Comparison of ENCODE assay signal across 14 mouse cellular contexts in the genomic region with DNA sequence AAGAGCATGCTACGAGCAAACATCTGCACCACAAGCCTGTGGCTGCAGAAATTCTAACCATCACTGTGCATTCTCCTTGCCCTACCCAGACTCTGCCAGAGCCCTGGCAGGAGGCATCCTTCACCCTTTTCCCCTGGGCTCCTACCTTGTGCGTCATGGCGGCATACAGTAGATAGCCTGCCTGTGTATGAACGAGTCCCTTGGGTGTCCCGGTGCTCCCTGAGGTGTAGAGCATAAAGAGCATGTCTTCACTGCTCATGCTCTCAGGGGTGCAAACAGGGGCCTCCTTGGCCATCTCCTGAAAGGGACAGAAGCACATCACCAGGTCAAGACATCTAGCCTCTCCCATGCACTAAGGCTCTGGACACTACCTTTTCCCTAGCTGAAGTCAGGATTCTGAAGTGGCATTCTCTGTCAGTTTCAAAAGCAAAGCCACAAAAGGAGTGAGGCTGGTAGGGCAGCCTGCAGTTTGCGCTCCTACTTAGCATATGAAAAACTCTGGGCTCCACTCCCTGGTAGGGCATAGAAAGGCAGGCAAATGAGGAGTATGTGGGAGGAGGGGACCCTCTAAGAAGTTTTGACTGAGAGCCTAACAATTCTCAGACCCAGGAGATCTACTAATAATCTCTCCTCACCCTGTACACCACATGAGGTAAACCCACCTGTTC. TPM values are rescaled to one million over a fixed set of nuclear protein-coding genes. Genes with fewer than 3 reads are reported as not detected.
DNase-seq lines count a peak whose midpoint lies in the region; ATAC-seq and TF ChIP-seq lines count a peak whose summit lies in the region.
"Had no signal": no experiment of that assay in that cellular context is flagged by ENCODE, and none has a peak within 500 bp of the region (broad histone marks: within the 10 kb centered on the region; RNA-seq: fewer than 3 reads in every experiment).

No protein-coding gene starts in this region.

- H3K9me3 ChIP-seq in ES-Bruce4 (replicated peaks; ENCODE audit: control insufficient read depth, insufficient read depth, low read length, poor library complexity, severe bottlenecking), result peaks cover 6% of the 10 kb centered on the region
- H3K9me3 ChIP-seq in forebrain, postnatal 0 days (ENCODE audit: low read length), result no peaks in the 10 kb centered on the region
- peaks cover 4% of the 10 kb centered on the region; the same call in 1 of the 2 replicates for H3K9me3 ChIP-seq in midbrain, embryonic 12.5 days
- H3K9me3 ChIP-seq: limb, embryonic 12.5 days had no signal

- H3K27me3 ChIP-seq in ES-Bruce4 (ENCODE audit: control insufficient read depth, insufficient read depth, low read length, poor library complexity, severe bottlenecking), result no peaks in the 10 kb centered on the region
- no peaks in the 10 kb centered on the region for H3K27me3 ChIP-seq in forebrain, postnatal 0 days (ENCODE audit: insufficient read depth, low read length)
- no peaks in the 10 kb centered on the region for H3K27me3 ChIP-seq in midbrain, embryonic 12.5 days
- H3K27me3 ChIP-seq: heart, embryonic 12.5 days; limb, embryonic 12.5 days had no signal

- TF ChIP-seq POLR2A in ES-Bruce4 (IDR thresholded peaks at IDR 0.05; ENCODE audit: insufficient read depth, low read length), result no peak
- no peak for TF ChIP-seq POLR2A in bone marrow, adult 2 months (IDR thresholded peaks at IDR 0.05; ENCODE audit: borderline replicate concordance, control insufficient read depth, low read depth, low read length)

- TF ChIP-seq CTCF in ES-Bruce4 (IDR thresholded peaks at IDR 0.05; ENCODE audit: low read depth, low read length), result no peak
- TF ChIP-seq CTCF in bone marrow, adult 2 months (IDR thresholded peaks at IDR 0.05; ENCODE audit: control insufficient read depth, insufficient read depth, low read length), result no peak
- no peak for TF ChIP-seq CTCF in forebrain, postnatal 0 days (IDR thresholded peaks at IDR 0.05; ENCODE audit: low read depth)

- H3K36me3 ChIP-seq in ES-Bruce4 (ENCODE audit: control insufficient read depth, insufficient read depth, low read length, poor library complexity, severe bottlenecking), result no peaks in the 10 kb centered on the region
- peaks cover 4% of the 10 kb centered on the region; the same call in 1 of the 2 replicates for H3K36me3 ChIP-seq in forebrain, postnatal 0 days (ENCODE audit: insufficient read depth)
- peaks cover 4% of the 10 kb centered on the region; the same call in 1 of the 2 replicates for H3K36me3 ChIP-seq in midbrain, embryonic 12.5 days
- H3K36me3 ChIP-seq: heart, embryonic 12.5 days; limb, embryonic 12.5 days had no signal

- H3K4me2 ChIP-seq in forebrain, postnatal 0 days (ENCODE audit: low read depth), result no peak overlapping the region
- peak overlapping the region; percentile 14 for H3K4me2 ChIP-seq in midbrain, embryonic 12.5 days (replicated peaks)
- H3K4me2 ChIP-seq: heart, embryonic 12.5 days; limb, embryonic 12.5 days had no signal

- H3K4me3 ChIP-seq in ES-Bruce4 (ENCODE audit: low read depth, low read length), result peak overlapping the region; percentile 12; the same call in 1 of the 2 replicates
- H3K4me3 ChIP-seq in bone marrow, adult 2 months (replicated peaks; ENCODE audit: control insufficient read depth, low read depth, low read length), result no peak overlapping the region
- H3K4me3 ChIP-seq in forebrain, postnatal 0 days (ENCODE audit: low read depth, low read length), result no peak overlapping the region
- H3K4me3 ChIP-seq in midbrain, embryonic 12.5 days, result no peak overlapping the region
- H3K4me3 ChIP-seq: heart, embryonic 12.5 days; limb, embryonic 12.5 days had no signal

- no peak for DNase-seq in forebrain, postnatal 0 days
- DNase-seq in right cerebral cortex, postnatal 10 days (ENCODE audit: low spot score in 2 of 2), result no peak
- no peak for DNase-seq in spleen, postnatal 10 days (ENCODE audit: low spot score in 2 of 2)
- no peak for DNase-seq in yolk sac, embryonic 10.5 days (ENCODE audit: low spot score)
- DNase-seq: lung, postnatal 14 days; thymus, postnatal 36 days had no signal

- TF ChIP-seq EP300 in ES-Bruce4 (IDR thresholded peaks at IDR 0.05; ENCODE audit: insufficient read depth, low read depth, low read length), result peak; percentile 49; the same call in 1 of the 2 replicates

- WGBS in bone marrow, adult 2 months, result 88% methylated on average over 6 of the region's 6 CpGs
- 27% methylated on average over 6 of the region's 6 CpGs for WGBS in forebrain, postnatal 0 days
- 37% methylated on average over 6 of the region's 6 CpGs for WGBS in midbrain, embryonic 12.5 days

- peak; percentile 49 for ATAC-seq in forebrain, postnatal 0 days
- ATAC-seq in midbrain, embryonic 12.5 days (ENCODE audit: low FRiP score, low read depth), result peak; percentile 89
- ATAC-seq: activated CD4-positive, CD25-positive, alpha-beta regulatory T cell, adult 4 months; intestine, embryonic 16.5 days had no signal

- peak overlapping the region; percentile 49 for H3K27ac ChIP-seq in ES-Bruce4 (ENCODE audit: insufficient read depth, low read length)
- peak overlapping the region; percentile 4; the same call in 1 of the 2 replicates for H3K27ac ChIP-seq in bone marrow, adult 2 months (ENCODE audit: control insufficient read depth, insufficient read depth, low read depth, low read length, poor library complexity)
- peak overlapping the region; percentile 35; the same call in 1 of the 2 replicates for H3K27ac ChIP-seq in forebrain, postnatal 0 days (ENCODE audit: low read depth, low read length)
- H3K27ac ChIP-seq in midbrain, embryonic 12.5 days (replicated peaks), result peak overlapping the region; percentile 73
- H3K27ac ChIP-seq: limb, embryonic 12.5 days had no signal

- peaks cover 8% of the 10 kb centered on the region for H3K4me1 ChIP-seq in ES-Bruce4 (ENCODE audit: control insufficient read depth, insufficient read depth, low read length)
- H3K4me1 ChIP-seq in bone marrow, adult 2 months (ENCODE audit: control insufficient read depth, insufficient read depth, low read length), result no peaks in the 10 kb centered on the region
- no peaks in the 10 kb centered on the region for H3K4me1 ChIP-seq in forebrain, postnatal 0 days (ENCODE audit: insufficient read depth)
- peaks cover 25% of the 10 kb centered on the region for H3K4me1 ChIP-seq in midbrain, embryonic 12.5 days
- H3K4me1 ChIP-seq: heart, embryonic 12.5 days; limb, embryonic 12.5 days had no signal

- no peak overlapping the region for H3K9ac ChIP-seq in ES-Bruce4 (ENCODE audit: low read depth, poor library complexity, severe bottlenecking)
- no peak overlapping the region for H3K9ac ChIP-seq in forebrain, postnatal 0 days
- H3K9ac ChIP-seq in midbrain, embryonic 12.5 days (replicated peaks), result 0 out of 2 replicates have a peak overlapping the region, but pooled peaks have one; percentile 2
- H3K9ac ChIP-seq: heart, embryonic 12.5 days; limb, embryonic 12.5 days had no signal

RNA-seq across cellular contexts. Expression of a gene that starts 29.5 kb away (rescaled TPM):
- polyA plus RNA-seq in ES-Bruce4 (2011; ENCODE audit: insufficient read depth, insufficient read length, low read depth, missing spikeins), result 9.0 and 10.0 TPM in 2 replicates
- 10.7 and 18.0 TPM in 2 replicates for polyA plus RNA-seq in bone marrow, adult 2 months (2011; ENCODE audit: insufficient read depth, insufficient read length, low replicate concordance, missing spikeins)
- total RNA-seq in forebrain, postnatal 0 days (2014; rRNA removed), result 40.9 and 43.0 TPM in 2 replicates
- 53.5 and 56.1 TPM in 2 replicates for polyA plus RNA-seq in forebrain, postnatal 0 days (2015; fragmentation: Nextera tagmentation; extraction: Ambion mirVana)
- 37.1 and 38.4 TPM in 2 replicates for polyA plus RNA-seq in midbrain, embryonic 12.5 days (2016; fragmentation: Nextera tagmentation; extraction: Ambion mirVana)

RNA-seq across cellular contexts. Expression of a gene that starts 30.5 kb away (rescaled TPM):
- polyA plus RNA-seq in ES-Bruce4 (2011; ENCODE audit: insufficient read depth, insufficient read length, low read depth, missing spikeins), result 9.8 and 10.4 TPM in 2 replicates
- polyA plus RNA-seq in bone marrow, adult 2 months (2011; ENCODE audit: insufficient read depth, insufficient read length, low replicate concordance, missing spikeins), result 31.2 and 32.1 TPM in 2 replicates
- 16.9 and 17.8 TPM in 2 replicates for total RNA-seq in forebrain, postnatal 0 days (2014; rRNA removed)
- polyA plus RNA-seq in forebrain, postnatal 0 days (2015; fragmentation: Nextera tagmentation; extraction: Ambion mirVana), result 8.2 and 14.1 TPM in 2 replicates
- 25.1 and 26.8 TPM in 2 replicates for polyA plus RNA-seq in midbrain, embryonic 12.5 days (2016; fragmentation: Nextera tagmentation; extraction: Ambion mirVana)

RNA-seq across cellular contexts. Expression of a gene that starts 51.3 kb away (rescaled TPM):
- 0.57 and 0.58 TPM in 2 replicates for polyA plus RNA-seq in ES-Bruce4 (2011; ENCODE audit: insufficient read depth, insufficient read length, low read depth, missing spikeins)
- 0.80 and 1.2 TPM in 2 replicates for polyA plus RNA-seq in bone marrow, adult 2 months (2011; ENCODE audit: insufficient read depth, insufficient read length, low replicate concordance, missing spikeins)
- total RNA-seq in forebrain, postnatal 0 days (2014; rRNA removed), result not detected in 2 replicates
- polyA plus RNA-seq in forebrain, postnatal 0 days (2015; fragmentation: Nextera tagmentation; extraction: Ambion mirVana), result 0.06 and 0.13 TPM in 2 replicates
- polyA plus RNA-seq in midbrain, embryonic 12.5 days (2016; fragmentation: Nextera tagmentation; extraction: Ambion mirVana), result 0.09 and 0.13 TPM in 2 replicates
- polyA plus RNA-seq: activated CD4-positive, CD25-positive, alpha-beta regulatory T cell, adult 4 months; embryonic facial prominence, embryonic 11.5 days; heart, embryonic 12.5 days; intestine, embryonic 16.5 days; limb, embryonic 12.5 days had no signal

Comparison
In these comparisons a context has a peak if more than half of its experiments do, and no peak if none do; other contexts are left out.
1. H3K27ac ChIP-seq: peak in every context shown above with its lines; median percentile 73 in midbrain, embryonic 12.5 days; 49 in ES-Bruce4; 35 in forebrain, postnatal 0 days; 4 in bone marrow, adult 2 months.